Mouse (Mus musculus) limb, embryonic 15.5 days (tissue): ENCODE data around the gene Inafm2. TPM values are rescaled to one million over a fixed set of nuclear protein-coding genes. Genes with fewer than 3 reads are reported as not detected.

Experiments used
- ATAC-seq: fragments of 200-750 bp; cut with Nextera tagmentation; 2 replicates; pipeline ENCODE4 v1.8.0; 2017; ENCODE audit warnings: low read depth, moderate TSS enrichment; ENCODE audit not compliant: insufficient number of reproducible peaks, low FRiP score, low TSS enrichment
- H3K27ac ChIP-seq: fragments of 300-500 bp; sonication (generic); 2 replicates; pipeline ENCODE4 v1.5.1; 2015; ENCODE audit warnings: moderate library complexity, mild to moderate bottlenecking, inconsistent platforms
- H3K27me3 ChIP-seq: fragments of 300-500 bp; sonication (generic); 2 replicates; pipeline ENCODE4 v1.6.1; 2015; ENCODE audit warnings: inconsistent platforms
- H3K36me3 ChIP-seq: fragments of 300-500 bp; sonication (generic); 2 replicates; pipeline ENCODE4 v1.6.1; 2015; ENCODE audit warnings: inconsistent platforms
- H3K4me1 ChIP-seq: fragments of 300-500 bp; sonication (generic); 2 replicates; pipeline ENCODE4 v1.6.1; 2015; ENCODE audit warnings: inconsistent platforms
- H3K4me2 ChIP-seq: fragments of 300-500 bp; sonication (generic); 2 replicates; pipeline ENCODE4 v1.6.1; 2015; ENCODE audit warnings: mild to moderate bottlenecking, inconsistent platforms
- H3K4me3 ChIP-seq: fragments of 300-500 bp; sonication (generic); 2 replicates; pipeline ENCODE4 v1.5.1; 2015; ENCODE audit warnings: mild to moderate bottlenecking, inconsistent platforms
- H3K9ac ChIP-seq: fragments of 300-500 bp; sonication (generic); 2 replicates; pipeline ENCODE4 v1.6.1; 2015; ENCODE audit warnings: inconsistent platforms
- H3K9me3 ChIP-seq: fragments of 300-500 bp; sonication (generic); 2 replicates; pipeline ENCODE4 v1.6.1; 2016; ENCODE audit warnings: inconsistent platforms
- WGBS: fragments of 180-500 bp; shearing (Covaris S2); methylation state at CpG from one replicate; pipeline ENCODE4 v1.1.7; 2015; 5-methylcytosine and 5-hydroxymethylcytosine counted together
- polyA plus RNA-seq: library from polyadenylated mRNA; unstranded; fragments of >200 nt; fragmentation: Nextera tagmentation; extraction: Ambion mirVana; gene quantifications from 2 replicates; pipeline ENCODE4 v1.2.1, GENCODE M21; 2015

The Inafm2 gene
- polyA plus RNA-seq, 1 experiment from 2014 or later, result 19.8 TPM

GRCm38 (mm10) chr2:118792259-118792613 is 46.7 kb downstream of the Inafm2 start:
- H3K36me3 ChIP-seq, result no peaks in the 10 kb centered on the region
- H3K9ac ChIP-seq, result no peak overlapping the region
- no peaks in the 10 kb centered on the region for H3K9me3 ChIP-seq
- no peak for ATAC-seq
- no peak overlapping the region for H3K4me3 ChIP-seq
- peaks cover 13% of the 10 kb centered on the region; the same call in 1 of the 2 replicates for H3K27me3 ChIP-seq
- no peak overlapping the region for H3K4me2 ChIP-seq
- 80% methylated on average over 4 of the region's 4 CpGs for WGBS
- no peak overlapping the region for H3K27ac ChIP-seq
- H3K4me1 ChIP-seq, result peaks cover 9% of the 10 kb centered on the region

DNA sequence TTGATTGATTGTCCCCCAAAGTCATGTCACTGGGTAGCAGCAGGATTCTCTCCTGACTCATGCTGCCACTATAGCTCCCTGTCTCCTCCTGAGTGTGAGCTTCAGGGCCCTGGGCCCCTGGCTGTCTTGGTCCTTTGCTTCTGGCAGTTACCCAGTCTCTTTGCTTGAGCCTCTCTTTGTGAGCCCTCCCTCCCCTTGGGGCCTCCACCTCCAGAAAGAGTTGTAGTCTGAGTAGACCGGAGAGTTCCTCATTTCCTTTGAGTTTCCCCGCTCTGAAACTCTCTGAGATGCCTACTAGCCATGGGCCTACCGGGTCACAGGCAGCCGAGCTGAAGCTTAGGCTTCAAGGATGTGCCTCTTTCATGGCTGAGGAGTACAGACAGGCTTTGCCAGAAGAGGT is 48.1 kb downstream of the Inafm2 start:
- 76% methylated on average over 4 of the region's 4 CpGs for WGBS
- ATAC-seq, result no peak
- no peak overlapping the region for H3K4me3 ChIP-seq
- H3K36me3 ChIP-seq, result no peaks in the 10 kb centered on the region
- no peak overlapping the region for H3K9ac ChIP-seq
- no peak overlapping the region for H3K4me2 ChIP-seq
- H3K9me3 ChIP-seq, result no peaks in the 10 kb centered on the region
- peaks cover 9% of the 10 kb centered on the region for H3K4me1 ChIP-seq
- peaks cover 13% of the 10 kb centered on the region; the same call in 1 of the 2 replicates for H3K27me3 ChIP-seq
- H3K27ac ChIP-seq, result no peak overlapping the region

Other genes with a start within 250 kb of the Inafm2 start
- 3.8 and 5.9 TPM in 2 replicates for gene Bmf, start 196.1 kb upstream of the Inafm2 start, polyA plus RNA-seq
- 62.8 and 64.2 TPM in 2 replicates for gene Bub1b, start 147.5 kb upstream of the Inafm2 start, polyA plus RNA-seq
- gene Pak6, start 82.5 kb upstream of the Inafm2 start, polyA plus RNA-seq, result 8.3 and 8.6 TPM in 2 replicates
- gene Ankrd63, start 41.8 kb upstream of the Inafm2 start, polyA plus RNA-seq, result 0.05 TPM in 2 replicates
- gene Plcb2, start 17.3 kb upstream of the Inafm2 start, polyA plus RNA-seq, result 1.4 and 1.6 TPM in 2 replicates
- 3.1 and 3.4 TPM in 2 replicates for gene Ccdc9b, start 16.9 kb downstream of the Inafm2 start, polyA plus RNA-seq
- gene Phgr1, start 27.0 kb downstream of the Inafm2 start, polyA plus RNA-seq, result 2.7 and 3.8 TPM in 2 replicates
- 0.09 and 0.28 TPM in 2 replicates for gene Disp2, start 34.0 kb downstream of the Inafm2 start, polyA plus RNA-seq
- gene Knstrn, start 68.2 kb downstream of the Inafm2 start, polyA plus RNA-seq, result 75.5 and 79.6 TPM in 2 replicates
- gene Ivd, start 116.2 kb downstream of the Inafm2 start, polyA plus RNA-seq, result 66.7 and 70.7 TPM in 2 replicates
- 5.7 and 6.4 TPM in 2 replicates for gene Bahd1, start 154.6 kb downstream of the Inafm2 start, polyA plus RNA-seq
- 41.2 and 47.0 TPM in 2 replicates for gene Chst14, start 180.7 kb downstream of the Inafm2 start, polyA plus RNA-seq